Mouse (Mus musculus): Measurements from ENCODE around the gene Pex11g. TPM values are rescaled to one million over a fixed set of nuclear protein-coding genes. Genes with fewer than 3 reads are reported as not detected.

The Pex11g gene
- polyA plus RNA-seq, 1 experiment from 2014 or later, result 3.4 TPM

Other genes with a start within 250 kb of the Pex11g start
- 30.3 and 31.8 TPM in 2 replicates for gene Insr, start 188.1 kb downstream of the Pex11g start, polyA plus RNA-seq (2014; fragmentation: Nextera tagmentation; extraction: Ambion mirVana)
- 0.21 TPM in 1 of 2 replicates, not detected in the other for gene A430078G23Rik, start 114.3 kb downstream of the Pex11g start, polyA plus RNA-seq (2014; fragmentation: Nextera tagmentation; extraction: Ambion mirVana)
- 8.7 and 9.3 TPM in 2 replicates for gene Arhgef18, start 74.7 kb downstream of the Pex11g start, polyA plus RNA-seq (2014; fragmentation: Nextera tagmentation; extraction: Ambion mirVana)
- gene Tex45, start 3.2 kb upstream of the Pex11g start, polyA plus RNA-seq (2014; fragmentation: Nextera tagmentation; extraction: Ambion mirVana), result 0.18 TPM in 1 of 2 replicates, not detected in the other
- gene Zfp358, start 25.5 kb upstream of the Pex11g start, polyA plus RNA-seq (2014; fragmentation: Nextera tagmentation; extraction: Ambion mirVana), result 22.6 and 25.1 TPM in 2 replicates
- gene Mcoln1, start 32.8 kb upstream of the Pex11g start, polyA plus RNA-seq (2014; fragmentation: Nextera tagmentation; extraction: Ambion mirVana), result 36.5 and 40.1 TPM in 2 replicates
- gene Pnpla6, start 47.7 kb upstream of the Pex11g start, polyA plus RNA-seq (2014; fragmentation: Nextera tagmentation; extraction: Ambion mirVana), result 18.2 and 22.0 TPM in 2 replicates
- 0.47 and 0.60 TPM in 2 replicates for gene C330021F23Rik, start 100.3 kb upstream of the Pex11g start, polyA plus RNA-seq (2014; fragmentation: Nextera tagmentation; extraction: Ambion mirVana)
- 7.5 and 11.9 TPM in 2 replicates for gene Camsap3, start 119.6 kb upstream of the Pex11g start, polyA plus RNA-seq (2014; fragmentation: Nextera tagmentation; extraction: Ambion mirVana)
- gene Xab2, start 153.6 kb upstream of the Pex11g start, polyA plus RNA-seq (2014; fragmentation: Nextera tagmentation; extraction: Ambion mirVana), result 41.3 and 47.0 TPM in 2 replicates
- gene Pet100, start 153.9 kb upstream of the Pex11g start, polyA plus RNA-seq (2014; fragmentation: Nextera tagmentation; extraction: Ambion mirVana), result 84.2 and 97.1 TPM in 2 replicates
- gene Pcp2, start 157.9 kb upstream of the Pex11g start, polyA plus RNA-seq (2014; fragmentation: Nextera tagmentation; extraction: Ambion mirVana), result 0.17 and 0.31 TPM in 2 replicates
- gene Stxbp2, start 163.3 kb upstream of the Pex11g start, polyA plus RNA-seq (2014; fragmentation: Nextera tagmentation; extraction: Ambion mirVana), result 23.7 and 30.4 TPM in 2 replicates
- 1.3 TPM in 1 of 2 replicates, not detected in the other for gene Retn, start 188.1 kb upstream of the Pex11g start, polyA plus RNA-seq (2014; fragmentation: Nextera tagmentation; extraction: Ambion mirVana)
- 0.45 and 0.78 TPM in 2 replicates for gene Mcemp1, start 198.1 kb upstream of the Pex11g start, polyA plus RNA-seq (2014; fragmentation: Nextera tagmentation; extraction: Ambion mirVana)
- gene Fcor, start 204.7 kb upstream of the Pex11g start, polyA plus RNA-seq (2014; fragmentation: Nextera tagmentation; extraction: Ambion mirVana), result 12.6 and 14.8 TPM in 2 replicates
- gene Trappc5, start 208.6 kb upstream of the Pex11g start, polyA plus RNA-seq (2014; fragmentation: Nextera tagmentation; extraction: Ambion mirVana), result 29.0 and 29.5 TPM in 2 replicates
- 0.07 and 0.14 TPM in 2 replicates for gene Fcer2a, start 226.5 kb upstream of the Pex11g start, polyA plus RNA-seq (2014; fragmentation: Nextera tagmentation; extraction: Ambion mirVana)